Mouse (Mus musculus) adrenal gland, postnatal 25 days (tissue): ENCODE measurements at regions not wholly inside any gene's neighbourhood (a gene's known extent, or its start where the extent isn't known, plus 50 kb on each side); places are given as distances from the start of the nearest gene placed in this dataset.
"Not testable (repeated sequence)": the region's sequence is repeated elsewhere in the genome, so short reads cannot be mapped to it uniquely, and the experiment has no call there.

ENCODE experiments used
- DNase-seq: peaks from one replicate; pipeline ENCODE4 v3.0.0; 2021; ENCODE audit warnings: mixed read lengths

DNA sequence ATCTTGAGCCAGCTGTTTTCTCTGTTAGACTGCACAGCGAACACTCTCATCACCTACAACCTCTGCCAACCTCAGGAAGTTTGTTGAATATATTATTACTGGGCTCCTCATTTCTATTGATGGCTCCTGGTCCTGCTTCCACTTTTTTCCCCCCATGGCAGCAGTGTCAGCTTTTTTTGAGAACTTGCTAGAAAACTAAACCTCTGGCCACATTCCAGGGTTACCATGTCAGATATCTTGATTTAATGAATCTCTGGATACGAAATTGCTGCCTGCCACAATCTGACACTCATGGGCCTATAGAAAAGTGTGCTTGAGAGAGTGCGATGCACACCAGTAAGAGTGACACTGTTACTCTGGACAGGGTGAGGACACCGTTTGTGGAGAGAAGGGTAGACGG lies 170.6 kb upstream of the Slc25a13 start:
- no peak for DNase-seq

- DNase-seq, result no peak
Measured at GRCm38 (mm10) chr6:6384971-6385370, 168.0 kb upstream of the Slc25a13 start.

- DNase-seq, result no peak
Measured at GRCm38 (mm10) chr6:6384441-6384840, 167.5 kb upstream of the Slc25a13 start.

GRCm38 (mm10) chr6:6372421-6372820 lies 155.4 kb upstream of the Slc25a13 start:
- no peak for DNase-seq

GRCm38 (mm10) chr6:6371444-6372093 lies 154.6 kb upstream of the Slc25a13 start:
- DNase-seq, result no peak

- no peak for DNase-seq
Measured at GRCm38 (mm10) chr6:6364037-6364436, 147.1 kb upstream of the Slc25a13 start.

DNA sequence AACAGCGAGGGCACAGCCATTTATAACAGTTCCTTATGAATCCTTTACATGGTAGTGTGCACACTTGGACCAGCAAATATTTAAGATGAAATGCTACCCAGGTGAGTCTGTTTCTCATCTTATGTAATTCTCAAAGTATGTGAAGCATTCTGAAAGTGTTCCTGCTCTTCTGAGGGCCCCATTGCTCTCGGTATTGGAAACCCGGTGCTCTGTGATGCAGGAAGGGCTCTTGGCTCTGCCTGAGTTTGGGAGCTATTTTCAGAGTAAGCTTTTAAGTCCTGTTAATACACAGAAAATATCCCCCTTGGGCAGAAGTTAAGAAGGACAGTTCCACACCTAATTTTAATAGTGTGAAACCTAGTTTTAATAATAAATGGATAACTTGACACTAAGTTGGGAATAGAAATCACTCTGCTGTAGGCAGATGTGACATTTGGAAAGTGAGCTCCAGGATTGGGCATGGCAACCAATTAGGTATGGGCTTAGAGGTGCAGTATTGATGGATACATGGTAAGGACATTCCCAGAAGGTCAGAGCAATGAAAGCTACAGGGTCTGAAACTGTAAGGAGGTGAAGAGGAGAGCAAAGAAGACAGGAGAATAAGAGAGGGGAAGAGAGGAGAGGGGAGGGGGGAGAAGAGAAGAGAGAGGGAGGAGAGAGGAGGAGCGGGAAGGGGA lies 145.8 kb upstream of the Slc25a13 start:
- DNase-seq, result no peak

DNA sequence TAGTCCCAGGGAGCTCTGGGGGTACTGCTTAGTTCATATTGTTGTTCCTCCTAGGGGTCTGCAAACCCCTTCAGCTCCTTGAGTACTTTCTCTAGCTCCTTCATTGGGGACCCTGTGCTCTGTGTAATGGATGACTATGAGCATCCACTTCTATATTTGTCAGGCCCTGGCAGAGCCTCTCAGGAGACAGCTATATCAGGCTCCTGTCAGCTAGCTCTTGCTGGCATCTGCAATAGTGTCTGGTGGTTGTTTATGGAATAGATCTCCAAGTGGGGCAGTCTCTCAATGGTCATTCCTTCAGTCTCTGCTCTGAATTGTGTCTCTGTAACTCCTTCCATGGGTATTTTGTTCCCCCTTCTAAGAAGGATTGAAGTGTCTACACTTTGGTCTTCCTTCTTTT lies 144.2 kb upstream of the Slc25a13 start:
- not testable (repeated sequence) for DNase-seq

GRCm38 (mm10) chr6:6357477-6357876 lies 140.5 kb upstream of the Slc25a13 start:
- DNase-seq, result no peak

- no peak for DNase-seq
Measured at GRCm38 (mm10) chr6:6356967-6357366, 140.0 kb upstream of the Slc25a13 start.

DNA sequence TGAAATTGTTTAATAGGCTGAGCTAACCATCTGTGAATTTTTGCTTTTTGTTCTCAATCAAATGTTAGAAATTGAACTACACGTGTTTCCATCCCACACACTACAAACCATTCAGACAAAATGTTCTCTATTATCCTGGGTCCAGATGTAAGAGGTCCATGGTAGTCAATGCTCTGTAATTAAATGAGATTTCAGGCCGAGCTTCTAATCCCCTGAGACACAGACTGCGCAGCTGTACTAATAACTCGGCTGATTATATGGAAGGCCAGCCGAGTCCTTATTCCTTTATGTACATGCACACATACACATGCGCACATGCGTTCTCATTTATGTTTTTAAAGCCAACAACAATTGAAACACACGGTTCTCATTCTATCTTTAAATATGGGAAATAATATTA lies 118.3 kb upstream of the Slc25a13 start:
- DNase-seq, result no peak

- DNase-seq, result no peak
Measured at GRCm38 (mm10) chr6:6330271-6330670, 113.3 kb upstream of the Slc25a13 start.

DNA sequence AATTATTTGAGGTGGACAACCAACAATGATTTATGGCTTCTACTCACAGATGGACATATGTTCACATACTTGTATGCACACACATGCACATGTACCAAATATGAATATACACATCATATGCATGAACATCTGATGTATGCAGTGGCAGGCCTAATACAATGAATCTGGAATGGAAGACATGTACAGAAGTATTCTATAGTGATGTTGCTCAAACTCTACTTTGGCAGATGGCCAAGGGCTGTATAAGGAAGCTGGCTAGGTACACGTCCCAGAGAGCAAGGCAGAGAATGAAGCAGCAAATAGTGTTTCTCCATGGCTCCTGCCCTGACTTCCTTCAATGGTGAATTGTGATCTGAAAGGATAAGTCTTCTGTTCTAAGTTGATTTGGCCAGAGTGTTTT lies 108.5 kb upstream of the Slc25a13 start:
- no peak for DNase-seq

DNA sequence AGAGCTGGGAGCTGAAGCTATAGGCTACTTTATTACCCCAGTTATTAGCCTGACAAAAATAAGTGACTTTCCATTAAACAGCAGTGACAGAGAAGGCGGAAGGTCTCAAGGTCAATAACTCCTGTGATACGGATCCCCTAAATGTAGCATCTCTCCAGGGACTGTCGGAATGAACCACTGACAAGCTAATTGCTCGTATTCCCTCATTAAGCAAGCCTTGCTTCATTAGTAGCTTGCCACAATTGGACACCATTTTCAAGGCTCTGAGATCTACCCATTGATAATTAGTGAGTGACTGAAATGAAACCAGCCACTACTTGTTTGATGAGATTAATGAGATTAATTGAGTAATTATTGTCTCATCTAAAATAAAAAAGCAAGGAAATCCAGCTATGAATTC lies 99.8 kb upstream of the Slc25a13 start:
- DNase-seq, result no peak

DNA sequence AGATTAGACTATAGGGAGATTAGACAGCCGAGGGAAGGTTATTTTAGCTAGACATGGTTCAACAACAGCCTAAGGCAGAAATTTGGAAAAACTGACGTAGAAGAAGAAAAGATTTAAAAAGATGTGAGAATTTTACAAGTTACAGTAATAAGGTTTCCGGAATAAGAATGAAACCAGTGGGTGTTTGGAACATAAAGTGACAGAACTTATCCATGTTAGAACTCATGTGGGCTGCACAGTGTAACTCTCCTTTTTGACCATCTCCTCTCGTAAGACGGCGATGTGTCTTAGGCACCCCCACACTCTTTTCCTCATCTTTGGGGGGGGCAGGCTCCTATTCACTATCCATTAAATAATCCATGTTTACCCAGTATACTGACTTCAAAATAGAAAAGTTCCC lies 96.2 kb upstream of the Slc25a13 start:
- no peak for DNase-seq

- no peak for DNase-seq
Measured at GRCm38 (mm10) chr6:6310213-6310612, 93.2 kb upstream of the Slc25a13 start.

GRCm38 (mm10) chr6:6307618-6308017 lies 90.6 kb upstream of the Slc25a13 start:
- DNase-seq, result no peak

DNA sequence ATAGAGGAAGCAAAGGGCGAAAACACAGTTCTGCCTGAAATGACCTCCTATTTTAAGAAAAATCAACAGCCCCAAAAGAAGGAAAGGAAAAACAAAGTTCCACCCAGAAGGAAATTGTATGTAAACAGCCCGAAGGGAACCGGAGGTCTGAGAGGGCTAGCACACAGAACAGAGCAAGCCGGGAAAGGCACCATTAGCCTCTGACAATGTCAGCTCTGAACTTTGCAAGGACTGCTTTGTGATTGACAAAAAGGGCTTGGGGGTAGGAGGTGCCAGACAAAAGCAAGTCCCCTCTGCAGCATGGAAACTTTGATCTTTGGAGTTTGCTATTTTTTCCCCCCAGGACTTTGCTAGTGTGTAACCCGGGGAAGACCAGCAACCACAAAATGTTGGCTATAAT lies 86.8 kb upstream of the Slc25a13 start:
- no peak for DNase-seq

GRCm38 (mm10) chr6:6301001-6301510 lies 84.1 kb upstream of the Slc25a13 start:
- DNase-seq, result no peak

GRCm38 (mm10) chr6:6298867-6299852 lies 82.2 kb upstream of the Slc25a13 start:
- no peak for DNase-seq

DNA sequence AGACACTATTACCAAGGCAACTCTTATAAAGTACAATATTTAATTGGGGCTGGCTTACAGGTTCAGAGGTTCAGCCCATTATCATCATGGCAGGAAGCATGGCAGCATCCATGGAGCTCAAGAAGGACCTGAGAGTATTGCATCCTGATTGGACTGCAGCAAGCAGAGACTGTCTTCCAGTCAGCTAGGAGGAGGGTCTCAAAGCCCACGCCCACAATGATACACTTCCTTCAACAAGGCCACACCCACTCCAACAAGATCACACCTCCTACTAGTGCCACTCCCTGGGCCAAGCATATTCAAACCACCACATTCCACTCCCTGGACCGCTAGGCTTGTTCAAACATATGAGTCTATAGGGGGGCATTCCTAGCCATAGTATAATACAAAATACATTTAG lies 78.6 kb upstream of the Slc25a13 start:
- not testable (repeated sequence) for DNase-seq

- no peak for DNase-seq
Measured at GRCm38 (mm10) chr6:6291781-6292180, 74.8 kb upstream of the Slc25a13 start.

- no peak for DNase-seq
Measured at GRCm38 (mm10) chr6:6290427-6290826, 73.5 kb upstream of the Slc25a13 start.
